Mouse (Mus musculus): ENCODE results near the gene Esp23. TPM values are rescaled to one million over a fixed set of nuclear protein-coding genes. Genes with fewer than 3 reads are reported as not detected.
"Not testable (repeated sequence)": the region's sequence is repeated elsewhere in the genome, so short reads cannot be mapped to it uniquely, and the experiment has no call there.

Esp23 gene
- polyA plus RNA-seq (2016; fragmentation: Nextera tagmentation; extraction: Ambion mirVana), result not detected in 2 replicates

GRCm38 (mm10) chr17:39076937-39077336 is at the start of gene Esp23:
Esp23 (minus strand) TSS chr17:39077037.
- DNase-seq (ENCODE audit: low spot score), result no peak
- Histone ChIP-seq H3K4me1 (no peaks in the 10 kb centered on the region), H3K36me3 (no peaks in the 10 kb centered on the region), H3K9me3 (replicated peaks) (no peaks in the 10 kb centered on the region), H3K4me3 (no peak within 1 kb of the TSS), H3K27me3 (ENCODE audit: low read depth, poor library complexity, severe bottlenecking) (no peaks in the 10 kb centered on the region), H3K27ac (no peak within 1 kb of the TSS)
- WGBS, result 64% methylated on average over 1 of the region's 1 CpGs

GRCm38 (mm10) chr17:39107126-39107525 is 30.3 kb upstream of the Esp23 start:
- H3K9me3 ChIP-seq (replicated peaks); H3K27ac ChIP-seq; H3K4me3 ChIP-seq; H3K36me3 ChIP-seq; H3K4me1 ChIP-seq; DNase-seq (ENCODE audit: low spot score); H3K27me3 ChIP-seq (ENCODE audit: low read depth, poor library complexity, severe bottlenecking): not testable (repeated sequence)
- WGBS, result 78% methylated on average over 11 of the region's 11 CpGs

- H3K4me3 ChIP-seq, result no peak within 1 kb of the TSS
- H3K9me3 ChIP-seq (replicated peaks), result peaks cover 3% of the 10 kb centered on the region; the same call in 1 of the 2 replicates
- no peaks in the 10 kb centered on the region for H3K4me1 ChIP-seq
- DNase-seq (ENCODE audit: low spot score), result no peak
- 100% methylated on average over 1 of the region's 1 CpGs for WGBS
- no peak within 1 kb of the TSS for H3K27ac ChIP-seq
- H3K36me3 ChIP-seq, result no peaks in the 10 kb centered on the region
- H3K27me3 ChIP-seq (ENCODE audit: low read depth, poor library complexity, severe bottlenecking), result no peaks in the 10 kb centered on the region
Observed at GRCm38 (mm10) chr17:39095034-39095433, 18.2 kb upstream of the Esp23 start, which contains the start of gene Esp22. Esp22 (plus strand) TSS chr17:39095334.

GRCm38 (mm10) chr17:39063641-39064040 is 13.2 kb downstream of the Esp23 start:
- H3K36me3 ChIP-seq, result no peaks in the 10 kb centered on the region
- H3K27ac ChIP-seq, result no peak overlapping the region
- 0 out of 2 replicates have a peak, but pooled peaks cover 2% of the 10 kb centered on the region for H3K9me3 ChIP-seq (replicated peaks)
- H3K27me3 ChIP-seq (ENCODE audit: low read depth, poor library complexity, severe bottlenecking), result no peaks in the 10 kb centered on the region
- no peaks in the 10 kb centered on the region for H3K4me1 ChIP-seq
- DNase-seq (ENCODE audit: low spot score), result no peak
- H3K4me3 ChIP-seq, result no peak overlapping the region

- Histone ChIP-seq H3K4me3 (no peak within 1 kb of the TSS), H3K27ac (no peak within 1 kb of the TSS), H3K36me3 (no peaks in the 10 kb centered on the region), H3K4me1 (no peaks in the 10 kb centered on the region), H3K9me3 (replicated peaks) (no peaks in the 10 kb centered on the region), H3K27me3 (ENCODE audit: low read depth, poor library complexity, severe bottlenecking) (no peaks in the 10 kb centered on the region)
- no peak for DNase-seq (ENCODE audit: low spot score)
Observed at GRCm38 (mm10) chr17:39043241-39043640, 33.6 kb downstream of the Esp23 start, which contains the start of gene Gm21903. Gm21903 (minus strand) TSS chr17:39043341.

GRCm38 (mm10) chr17:39036395-39036794 is 40.4 kb downstream of the Esp23 start, which contains the start of gene Esp24:
Esp24 (plus strand) TSS chr17:39036695.
- H3K9me3 ChIP-seq (replicated peaks); DNase-seq (ENCODE audit: low spot score); H3K4me1 ChIP-seq; H3K27me3 ChIP-seq (ENCODE audit: low read depth, poor library complexity, severe bottlenecking); H3K27ac ChIP-seq; H3K36me3 ChIP-seq; H3K4me3 ChIP-seq: not testable (repeated sequence)
- 90% methylated on average over 3 of the region's 3 CpGs for WGBS

Other genes starting within 250 kb of the Esp23 start
- gene Esp24, start 40.3 kb downstream of the Esp23 start, polyA plus RNA-seq (2016; fragmentation: Nextera tagmentation; extraction: Ambion mirVana), result not detected in 2 replicates
- not detected in 2 replicates for gene Gm21903, start 33.7 kb downstream of the Esp23 start, polyA plus RNA-seq (2016; fragmentation: Nextera tagmentation; extraction: Ambion mirVana)
- gene Esp22, start 18.3 kb upstream of the Esp23 start, polyA plus RNA-seq (2016; fragmentation: Nextera tagmentation; extraction: Ambion mirVana), result not detected in 2 replicates

All from limb, embryonic 10.5 days (tissue).